Mouse (Mus musculus) mouse trophoblast stem cell (cell line): ENCODE measurements around the gene Ubn1.

Experiments
- in situ Hi-C, 2 experiments: fragments of 300-500 bp; cut with MseI, MboI; formaldehyde crosslinking; loops; 2 replicates in 1 of 2; 3 replicates in 1 of 2; pipeline ENCODE4 v1.15.1; 2025

The Ubn1 gene

DNA sequence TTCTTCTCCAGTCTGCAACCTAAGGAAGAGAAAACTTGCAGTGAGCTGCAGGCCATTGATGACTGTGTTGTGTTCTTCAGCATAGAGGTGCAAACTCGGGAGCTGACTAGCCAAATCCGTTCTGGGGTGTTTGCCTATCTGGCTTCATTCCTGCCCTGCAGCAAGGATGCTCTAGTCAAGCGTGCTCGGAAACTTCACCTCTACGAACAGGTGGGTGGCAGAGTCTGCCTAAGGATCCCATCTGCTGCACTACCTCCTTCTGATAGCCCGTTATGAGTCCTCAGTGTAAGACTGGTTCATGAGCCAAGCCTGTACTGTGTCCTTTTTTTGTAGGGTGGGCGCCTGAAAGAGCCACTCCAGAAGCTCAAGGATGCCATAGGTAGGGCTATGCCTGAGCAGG lies 22.1 kb downstream of the Ubn1 start:
- in situ Hi-C loops = no loop called here

DNA sequence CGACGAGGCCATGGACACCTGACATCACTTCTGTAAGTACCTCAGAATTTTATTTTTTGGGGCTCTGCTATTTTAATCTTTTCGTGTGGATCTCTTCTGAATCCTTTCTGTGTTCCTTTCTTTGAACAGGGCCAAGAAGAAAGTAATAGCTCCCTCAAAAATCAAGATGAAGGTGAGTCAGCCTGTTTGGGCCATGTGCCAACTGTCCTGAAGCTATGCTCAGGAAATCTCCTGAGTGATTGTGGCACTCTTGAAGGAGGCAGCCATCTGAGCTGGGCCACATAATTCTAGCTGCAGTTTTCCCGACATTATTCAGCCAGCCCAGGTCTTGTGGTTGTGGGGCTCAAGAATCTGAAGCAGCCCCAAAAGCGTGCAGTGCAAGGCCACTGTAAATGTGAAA lies 24.5 kb downstream of the Ubn1 start:
- in situ Hi-C loops = no loop called here

DNA sequence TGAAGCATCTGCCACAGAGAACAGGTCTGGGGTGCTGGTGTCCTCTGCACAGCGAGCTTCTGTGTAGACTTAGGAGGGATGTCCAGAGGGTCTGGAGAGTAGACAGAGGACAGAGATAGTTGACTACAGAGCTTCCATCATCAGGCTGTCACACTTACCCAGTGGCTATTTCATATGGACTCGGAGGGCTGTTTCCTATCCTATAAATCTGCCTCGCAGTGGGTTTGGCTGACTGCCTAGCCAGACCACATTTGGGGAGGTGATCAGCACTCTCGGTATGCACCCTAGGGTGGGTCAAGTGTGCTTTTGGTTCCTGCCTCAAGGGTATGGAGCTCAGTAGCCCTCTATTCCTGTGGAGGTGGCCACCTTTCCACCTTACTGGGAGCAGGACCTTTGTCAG lies 35.3 kb downstream of the Ubn1 start:
- in situ Hi-C loops = no loop called here

DNA sequence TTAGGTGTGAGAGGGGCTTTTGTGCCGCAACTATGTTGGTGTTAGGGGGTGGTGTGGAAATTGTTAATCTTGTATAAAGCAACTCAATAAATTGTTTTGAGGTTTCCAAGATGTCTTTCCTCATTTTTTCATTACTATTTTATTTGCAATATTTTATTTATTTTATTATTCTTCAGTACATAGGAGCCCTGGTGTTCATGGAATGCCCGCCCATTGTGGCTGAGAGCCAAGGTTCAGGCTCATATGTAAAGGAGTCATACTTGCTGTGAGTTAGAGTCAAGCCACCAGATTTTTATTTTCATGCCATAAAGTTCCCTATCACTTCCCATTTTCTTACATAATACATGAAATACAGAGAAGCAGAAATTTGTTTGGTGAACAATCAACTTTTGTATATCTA lies 36.3 kb downstream of the Ubn1 start:
- in situ Hi-C loops = no loop called here

DNA sequence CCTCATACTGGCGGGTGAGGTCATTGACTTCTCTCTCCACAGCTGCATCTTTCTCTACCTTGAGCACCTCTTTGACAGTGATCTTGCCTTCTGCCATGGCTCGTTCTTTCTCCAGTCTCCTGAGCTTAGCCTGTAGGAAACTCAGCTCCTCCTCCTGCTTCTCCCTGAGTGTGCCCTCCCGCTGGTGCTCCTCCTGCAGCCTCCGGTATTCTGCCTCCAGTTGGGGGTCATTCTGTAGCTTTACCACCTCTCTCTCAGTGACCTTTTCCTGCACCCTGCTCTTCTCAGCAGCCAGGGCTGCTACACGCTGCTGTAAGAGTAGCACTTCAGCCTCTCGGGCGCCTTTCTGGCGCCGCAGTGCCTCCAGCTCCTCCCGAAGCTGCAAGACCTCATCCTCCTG lies 39.2 kb downstream of the Ubn1 start:
- in situ Hi-C loops = no loop called here

GRCm38 (mm10) chr16:5093285-5093684 lies 43.4 kb downstream of the Ubn1 start:
- in situ Hi-C loops = no loop called here

DNA sequence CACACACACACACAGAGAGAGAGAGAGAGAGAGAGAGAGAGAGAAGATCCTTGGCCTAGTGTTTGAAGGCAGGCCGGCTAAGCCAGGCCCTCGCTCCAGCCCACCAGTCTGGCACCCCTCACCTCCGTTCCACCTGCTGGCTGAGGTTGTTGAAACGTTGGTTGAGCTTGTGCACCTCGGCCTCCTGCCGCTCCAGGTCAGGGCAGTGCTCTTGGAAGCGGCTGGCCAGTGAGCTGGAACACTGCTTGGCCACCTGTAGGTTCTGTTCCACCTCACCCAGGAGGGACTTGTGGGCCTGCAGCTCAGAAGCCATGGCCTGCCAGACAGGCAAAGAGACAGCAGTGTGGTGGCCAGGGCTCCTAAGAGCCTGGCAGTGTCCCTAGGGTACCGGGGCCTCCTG lies 46.6 kb downstream of the Ubn1 start:
- in situ Hi-C loops = no loop called here

DNA sequence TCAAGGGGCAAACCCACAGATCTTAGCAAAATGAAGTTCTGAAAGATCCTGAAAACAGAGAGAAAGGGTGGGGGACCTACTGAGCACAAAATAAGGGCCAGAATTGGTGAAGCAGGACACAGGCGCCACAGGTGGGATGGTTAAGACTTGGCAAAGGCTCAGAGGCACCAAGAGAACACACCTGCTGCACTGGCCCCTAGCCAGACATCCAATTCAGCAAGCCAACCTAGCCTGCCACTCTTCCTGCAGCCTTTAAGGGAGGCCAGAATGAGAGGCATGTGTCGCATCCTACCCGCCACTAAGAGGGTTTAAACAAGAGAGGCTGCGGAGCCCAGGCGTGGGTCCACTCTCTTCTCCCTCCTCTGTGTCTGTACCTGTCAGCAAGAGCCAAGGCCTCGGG lies 51.1 kb downstream of the Ubn1 start:
- in situ Hi-C loops = no loop called here

DNA sequence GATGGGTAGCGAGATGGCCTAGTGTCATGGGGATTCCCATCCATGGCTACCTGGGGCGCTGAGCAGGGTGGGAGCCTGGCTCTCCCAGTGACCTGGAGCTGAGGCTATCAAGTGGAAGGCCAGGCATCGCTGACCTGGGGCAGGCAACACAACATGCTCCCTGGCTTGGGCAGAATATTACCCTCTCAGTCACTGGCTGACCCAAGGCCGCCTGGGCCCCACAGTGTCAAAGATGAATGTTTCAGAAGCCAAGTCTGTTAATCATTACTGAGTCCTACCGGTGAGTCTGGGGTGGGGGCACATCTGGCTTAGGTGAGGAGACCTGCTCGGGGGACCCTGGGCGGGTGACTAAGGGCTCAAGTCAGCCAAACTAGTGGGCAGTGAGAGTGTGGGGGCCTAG lies 60.0 kb downstream of the Ubn1 start:
- in situ Hi-C loops = no loop called here

DNA sequence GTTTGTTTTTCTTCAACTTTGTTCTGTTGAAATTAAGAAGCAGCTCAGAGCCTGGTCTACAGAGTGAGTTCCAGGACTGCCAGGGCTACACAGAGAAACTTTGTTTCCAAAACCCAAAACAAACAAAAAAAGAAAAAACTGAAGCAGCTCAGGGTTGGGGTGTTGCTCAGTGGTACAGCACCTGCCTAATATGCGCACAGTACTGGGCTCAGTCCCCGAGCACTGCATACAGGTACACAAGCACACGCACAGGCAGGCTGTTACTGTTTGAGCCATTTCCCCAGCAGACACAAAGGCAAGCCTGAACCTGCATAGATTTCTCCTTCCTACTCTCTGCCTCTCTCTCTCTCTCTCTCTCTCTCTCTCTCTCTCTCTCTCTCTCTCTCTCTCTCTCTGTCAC lies 61.2 kb downstream of the Ubn1 start:
- in situ Hi-C loops = no loop called here

DNA sequence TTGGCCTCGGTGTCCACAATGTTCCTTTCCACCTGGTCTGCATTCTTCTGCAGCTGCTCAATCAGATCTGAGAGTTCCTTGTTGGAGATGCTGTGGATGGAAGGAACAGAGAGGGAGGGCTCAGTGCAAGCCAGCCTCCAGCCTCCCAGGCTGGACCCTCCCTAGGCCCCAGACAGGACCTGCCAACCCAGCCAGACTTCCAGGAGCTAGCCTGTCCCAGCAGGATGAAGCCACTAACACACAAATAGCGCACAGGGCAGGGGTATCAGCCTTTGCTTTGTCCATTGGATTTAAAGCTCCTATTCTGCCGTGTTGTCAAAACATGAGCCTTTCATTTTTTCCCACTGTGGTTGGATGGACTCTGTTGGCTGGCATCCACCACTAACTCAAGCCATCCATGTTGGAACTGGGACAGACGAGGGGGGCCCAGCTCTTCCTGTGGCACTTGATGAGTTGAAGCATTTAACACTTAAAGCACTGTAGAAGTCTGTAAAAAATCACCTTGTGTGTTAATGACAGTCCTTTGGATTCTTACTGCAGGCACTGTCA lies 63.2 kb downstream of the Ubn1 start:
- in situ Hi-C loops = no loop called here

DNA sequence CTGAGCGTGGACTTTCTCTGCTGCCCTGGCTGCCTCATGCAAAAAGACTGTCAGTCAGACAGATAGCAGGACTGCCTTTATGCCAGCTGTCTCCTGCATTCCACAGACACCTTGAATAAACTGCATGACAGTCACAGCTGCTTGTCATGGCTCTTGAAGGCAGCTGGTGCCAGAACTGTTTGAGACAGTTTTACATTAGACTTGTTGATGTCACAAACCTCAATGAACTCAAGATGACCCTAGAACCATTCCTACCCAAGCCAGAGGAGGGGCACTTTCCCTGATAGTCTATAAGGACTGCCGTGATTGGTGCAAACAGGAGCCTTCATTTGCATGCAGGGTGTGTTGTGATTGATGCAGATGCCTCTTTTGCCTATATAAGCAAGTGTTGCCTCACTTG lies 63.7 kb downstream of the Ubn1 start:
- in situ Hi-C loops = no loop called here

- in situ Hi-C loops = no loop called here
Observed at GRCm38 (mm10) chr16:5119385-5119784, 69.5 kb downstream of the Ubn1 start.

GRCm38 (mm10) chr16:5119845-5120244 lies 70.0 kb downstream of the Ubn1 start:
- in situ Hi-C loops = no loop called here

DNA sequence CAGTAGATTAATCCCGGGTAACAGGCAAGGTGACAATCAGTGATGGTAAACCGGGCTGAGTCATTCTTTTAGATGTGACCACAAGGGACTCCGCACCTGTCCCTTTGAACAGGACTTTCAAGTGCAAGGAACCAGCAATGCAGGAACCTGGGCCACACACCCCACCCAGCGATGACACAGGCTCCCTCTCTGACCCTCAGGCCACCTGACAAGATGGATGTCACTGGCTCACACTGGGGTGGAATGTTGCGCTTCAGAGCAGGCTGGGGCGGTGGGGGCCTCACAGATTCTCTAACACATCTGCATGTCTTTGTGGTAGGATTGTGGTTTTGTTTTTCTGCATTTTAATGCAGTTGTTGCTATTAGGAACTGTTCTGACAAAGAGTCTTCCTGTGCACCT lies 73.6 kb downstream of the Ubn1 start:
- in situ Hi-C loops = no loop called here

DNA sequence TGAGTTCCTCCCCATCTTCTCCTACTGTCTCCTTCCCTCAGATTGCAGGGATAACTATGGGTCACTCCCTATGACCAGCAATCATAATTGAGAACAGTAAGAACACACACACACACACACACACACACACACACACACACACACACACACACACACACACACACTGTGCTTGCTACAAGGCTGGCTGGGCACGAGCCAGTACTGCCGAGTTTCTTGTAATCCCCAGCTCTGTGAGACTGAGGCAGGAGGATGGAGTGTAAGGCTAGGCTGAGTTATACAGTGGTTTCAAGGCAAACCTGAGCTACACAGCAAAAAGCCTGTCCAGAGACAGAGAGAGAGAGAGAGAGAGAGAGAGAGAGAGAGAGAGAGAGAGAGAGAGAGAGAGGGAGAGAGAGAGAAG lies 80.3 kb downstream of the Ubn1 start:
- in situ Hi-C loops = no loop called here

GRCm38 (mm10) chr16:5130766-5131165 lies 80.9 kb downstream of the Ubn1 start:
- in situ Hi-C loops = no loop called here

DNA sequence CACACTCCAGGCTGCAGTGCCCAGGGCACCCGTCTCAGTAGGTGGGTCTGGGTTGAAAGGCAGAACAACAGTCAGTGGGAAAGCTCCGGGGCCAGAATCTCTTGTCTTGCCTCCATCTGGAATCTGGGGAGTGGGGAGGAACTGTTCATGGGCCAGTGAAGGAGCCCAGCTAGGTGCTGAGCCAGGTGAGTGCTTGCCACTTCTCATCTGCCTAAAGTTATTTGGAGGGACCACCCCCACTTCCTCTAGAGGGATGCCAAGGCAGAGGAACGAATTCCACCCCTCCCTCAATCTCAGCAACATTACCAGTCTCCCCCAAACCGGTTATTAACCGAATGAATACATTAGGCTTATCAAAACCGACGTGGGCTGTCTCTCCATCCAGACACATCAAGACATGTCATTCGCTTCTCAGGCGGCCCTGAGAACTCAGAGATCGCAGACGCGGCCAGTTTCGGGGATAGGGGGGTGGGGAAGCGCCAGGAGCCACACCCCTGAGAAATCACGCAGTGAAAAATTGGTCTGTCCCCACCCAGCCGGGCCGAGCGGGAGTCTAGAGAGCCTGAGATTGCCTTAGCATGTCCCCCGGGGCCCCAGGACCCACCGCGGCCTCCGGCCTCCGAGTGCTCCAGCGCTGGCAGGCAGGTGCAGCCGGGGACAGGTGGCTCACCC lies 81.5 kb downstream of the Ubn1 start:
- in situ Hi-C loops = no loop called here

- in situ Hi-C loops = no loop called here
Observed at GRCm38 (mm10) chr16:5132401-5132801, 82.5 kb downstream of the Ubn1 start, which contains the start of gene Ppl. Ppl (minus strand) TSS chr16:5132421.

- in situ Hi-C loops = no loop called here
Observed at GRCm38 (mm10) chr16:5134623-5135330, 84.9 kb downstream of the Ubn1 start.

DNA sequence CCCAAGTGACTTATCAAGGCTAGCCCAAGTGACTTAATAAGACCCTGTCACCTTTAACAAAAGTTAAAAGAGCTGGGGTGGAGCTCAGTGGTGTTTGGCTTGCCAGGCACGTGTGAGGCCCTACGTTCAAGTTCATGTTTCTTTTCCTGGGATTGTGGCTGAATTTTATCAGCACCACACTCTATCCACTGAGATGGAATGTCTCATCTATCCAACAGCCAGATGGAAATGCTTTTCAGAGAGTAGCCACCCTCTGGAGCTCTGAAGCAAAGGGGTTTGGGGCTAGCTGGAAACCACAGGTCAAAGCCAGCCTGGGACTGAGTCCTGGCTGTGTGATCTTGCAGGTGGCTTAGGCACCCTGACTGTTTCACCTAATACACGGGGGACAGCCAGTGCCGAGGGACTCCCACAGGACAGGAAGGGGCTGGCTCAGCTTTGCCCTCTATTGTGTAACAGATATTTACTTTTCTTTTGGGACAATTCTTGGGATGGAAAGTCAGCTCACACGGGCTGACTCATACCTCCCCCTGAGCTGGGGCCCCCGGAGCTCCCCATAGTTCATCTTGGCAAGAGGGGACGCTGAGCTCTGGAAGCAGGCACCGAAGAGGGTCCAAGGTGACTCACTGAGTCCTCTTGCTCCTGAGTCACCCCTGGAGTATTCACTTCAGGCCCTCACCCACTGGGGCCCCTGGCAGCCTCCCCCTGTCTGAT lies 85.8 kb downstream of the Ubn1 start:
- in situ Hi-C loops = no loop called here
